Mouse (Mus musculus) kidney, embryonic 14.5 days (tissue): ENCODE results near the gene Ccdc187. TPM values are rescaled to one million over a fixed set of nuclear protein-coding genes. Genes with fewer than 3 reads are reported as not detected.

Experiments
- ATAC-seq: fragments of 200-750 bp; cut with Nextera tagmentation; 2 replicates; pipeline ENCODE4 v1.8.0; 2017; ENCODE audit warnings: moderate number of reproducible peaks, mild to moderate bottlenecking, moderate TSS enrichment, moderate library complexity; ENCODE audit not compliant: low FRiP score, low TSS enrichment
- H3K27ac ChIP-seq: fragments of 300-500 bp; sonication (generic); 2 replicates; pipeline ENCODE4 v1.5.1; 2014; ENCODE audit warnings: low read depth, mild to moderate bottlenecking, low read length, moderate library complexity, mixed read lengths
- H3K27me3 ChIP-seq: fragments of 300-500 bp; sonication (generic); 2 replicates; pipeline ENCODE4 v1.6.1; 2014; ENCODE audit warnings: mild to moderate bottlenecking, low read length; ENCODE audit not compliant: control insufficient read depth, insufficient read depth
- H3K36me3 ChIP-seq: fragments of 300-500 bp; sonication (generic); 2 replicates; pipeline ENCODE4 v1.6.1; 2014; ENCODE audit warnings: low read length, mixed read lengths; ENCODE audit not compliant: control insufficient read depth, insufficient read depth
- H3K4me1 ChIP-seq: fragments of 300-500 bp; sonication (generic); 2 replicates; pipeline ENCODE4 v1.6.1; 2014; ENCODE audit warnings: low read length, mixed read lengths; ENCODE audit not compliant: control insufficient read depth, insufficient read depth
- H3K4me2 ChIP-seq: fragments of 300-500 bp; sonication (generic); replicated peaks from 2 replicates; pipeline ENCODE4 v1.6.1; 2014; ENCODE audit warnings: low read depth, mild to moderate bottlenecking, low read length
- H3K4me3 ChIP-seq: fragments of 300-500 bp; sonication (generic); 2 replicates; pipeline ENCODE4 v1.5.1; 2014; ENCODE audit warnings: mild to moderate bottlenecking, low read length
- H3K9ac ChIP-seq: fragments of 300-500 bp; sonication (generic); 2 replicates; pipeline ENCODE4 v1.6.1; 2014; ENCODE audit warnings: low read depth, mild to moderate bottlenecking, low read length, moderate library complexity
- H3K9me3 ChIP-seq: fragments of 300-500 bp; sonication (generic); 2 replicates; pipeline ENCODE4 v1.6.1; 2016; ENCODE audit warnings: low read length; ENCODE audit not compliant: control insufficient read depth
- WGBS: fragments of 180-500 bp; shearing (Covaris S2); extraction: QIAGEN DNeasy Blood & Tissue Kit; methylation state at CpG from one replicate; pipeline ENCODE4 v1.1.7; 2014; 5-methylcytosine and 5-hydroxymethylcytosine counted together
- polyA plus RNA-seq: library from polyadenylated mRNA; unstranded; fragments of >200 nt; fragmentation: Nextera tagmentation; extraction: Ambion mirVana; gene quantifications from 2 replicates; pipeline ENCODE4 v1.2.1, GENCODE M21; 2014

Ccdc187 gene
- polyA plus RNA-seq, 1 experiment from 2014 or later: not detected

DNA sequence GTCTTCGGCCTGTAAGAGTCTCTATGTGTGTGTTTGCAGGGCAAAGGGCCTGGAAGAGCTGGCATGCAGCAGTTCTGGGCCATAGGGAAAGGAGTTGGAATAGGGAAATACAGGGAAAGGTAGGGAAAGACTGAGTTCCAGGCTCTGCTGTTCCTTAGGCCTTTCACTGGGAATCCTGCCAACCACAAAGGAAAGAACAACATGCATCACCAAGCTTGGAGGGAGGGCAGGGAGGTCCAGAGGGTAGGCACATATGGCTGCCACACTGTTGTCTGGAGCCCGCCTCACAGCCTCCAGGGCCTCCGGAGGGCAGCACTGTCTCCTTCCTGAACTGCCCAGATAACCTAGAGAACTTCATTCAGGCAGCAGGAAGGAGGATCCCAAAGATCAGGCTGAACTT is 70.4 kb downstream of the Ccdc187 start:
- no peak for ATAC-seq
- Histone ChIP-seq H3K4me3 (no peak overlapping the region), H3K27me3 (no peaks in the 10 kb centered on the region), H3K36me3 (peaks cover 28% of the 10 kb centered on the region), H3K4me1 (no peaks in the 10 kb centered on the region), H3K9ac (no peak overlapping the region), H3K4me2 (no peak overlapping the region), H3K27ac (no peak overlapping the region), H3K9me3 (no peaks in the 10 kb centered on the region)
- 89% methylated on average over 3 of the region's 3 CpGs for WGBS

DNA sequence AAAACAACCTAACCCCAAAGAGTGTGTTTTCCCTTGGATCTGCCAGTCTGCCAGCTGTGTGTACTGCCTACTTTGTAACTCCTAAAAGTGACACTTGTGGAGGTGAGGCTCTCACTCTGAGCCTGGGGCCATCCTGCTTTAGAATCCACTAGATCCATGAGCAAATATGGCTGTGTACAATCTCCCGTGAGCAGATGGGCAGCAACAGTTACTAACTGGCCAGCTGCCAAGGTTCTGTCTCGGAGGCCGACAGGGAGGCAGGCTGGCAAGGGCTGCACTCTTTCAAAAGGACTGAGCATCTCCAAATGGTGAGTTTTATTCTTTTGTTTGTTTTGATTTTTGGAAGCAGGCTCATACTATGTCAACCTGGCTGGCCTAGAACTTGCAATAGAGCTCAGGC is 79.8 kb downstream of the Ccdc187 start:
- H3K27ac ChIP-seq: no peak overlapping the region
- ATAC-seq: no peak
- no peak overlapping the region for H3K9ac ChIP-seq
- H3K27me3 ChIP-seq: no peaks in the 10 kb centered on the region
- no peak overlapping the region for H3K4me3 ChIP-seq
- H3K4me2 ChIP-seq: no peak overlapping the region
- 55% methylated on average over 3 of the region's 3 CpGs for WGBS
- no peaks in the 10 kb centered on the region for H3K9me3 ChIP-seq
- H3K36me3 ChIP-seq: peaks cover 46% of the 10 kb centered on the region
- H3K4me1 ChIP-seq: no peaks in the 10 kb centered on the region

DNA sequence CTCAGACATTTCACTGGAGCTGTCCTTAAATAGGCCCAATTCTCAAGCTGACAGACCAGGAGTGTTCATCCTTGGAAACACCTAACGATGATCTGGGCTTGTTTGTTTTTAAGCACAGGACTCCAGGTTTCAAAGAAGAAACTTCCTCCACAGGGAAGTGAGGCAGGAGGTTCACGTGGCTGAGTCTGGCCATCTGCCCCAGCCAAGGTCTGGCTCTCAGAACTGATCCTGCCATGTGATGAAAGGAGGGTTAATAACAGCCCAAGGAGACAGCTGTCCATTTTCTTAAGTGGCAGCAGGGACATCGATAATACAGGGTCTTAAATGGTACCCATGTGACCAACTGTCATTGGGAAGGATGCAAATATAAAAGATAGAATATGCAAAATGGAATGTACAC is 84.8 kb downstream of the Ccdc187 start:
- H3K9ac ChIP-seq: no peak overlapping the region
- WGBS: 78% methylated on average over 3 of the region's 3 CpGs
- H3K36me3 ChIP-seq: peaks cover 27% of the 10 kb centered on the region

DNA sequence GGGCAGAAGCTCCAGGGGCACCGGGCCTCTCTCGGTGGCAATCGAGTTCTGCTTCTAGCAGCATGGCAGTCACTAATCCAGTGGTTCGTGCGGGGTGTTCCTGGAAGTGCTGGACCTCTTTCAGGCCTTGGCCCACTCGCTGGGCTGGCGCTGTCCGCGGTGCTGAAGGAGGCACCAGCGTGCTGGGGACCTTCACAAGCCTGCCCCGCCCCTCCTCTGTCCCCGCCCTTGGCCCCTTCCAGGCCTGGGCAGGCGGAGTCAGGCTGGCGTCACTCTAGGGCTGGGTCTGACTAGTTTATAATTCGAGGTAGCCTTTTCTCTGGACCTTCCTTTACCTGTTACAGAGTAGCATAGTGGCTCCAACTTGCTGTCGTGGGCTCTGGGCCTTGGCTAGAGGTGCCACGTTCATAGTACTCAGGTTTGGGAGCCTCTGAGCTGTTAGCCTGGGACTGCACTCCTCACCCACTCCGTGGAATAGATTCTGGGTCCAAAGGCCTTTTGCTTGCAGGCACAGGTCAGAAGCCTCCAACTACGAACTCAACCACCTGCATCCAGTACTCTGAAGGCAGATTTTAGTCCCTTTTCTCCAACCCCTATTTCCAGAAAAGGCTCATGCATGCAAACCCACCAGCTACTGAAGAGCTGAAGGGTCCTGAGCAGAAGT is 86.1 kb downstream of the Ccdc187 start, which contains the start of gene Lhx3:
Gene Lhx3, minus strand, starts transcription at position 164 of the 664 bp plus-strand sequence.
- Histone ChIP-seq H3K4me3 (no peak within 1 kb of the TSS), H3K36me3 (peaks cover 19% of the 10 kb centered on the region), H3K4me1 (no peaks in the 10 kb centered on the region; the same call in 1 of the 2 replicates), H3K4me2 (no peak within 1 kb of the TSS), H3K9me3 (no peaks in the 10 kb centered on the region), H3K27ac (no peak within 1 kb of the TSS), H3K9ac (no peak within 1 kb of the TSS), H3K27me3 (peaks cover 48% of the 10 kb centered on the region)
- ATAC-seq: peak; percentile 94
- WGBS: 5% methylated on average over 19 of the region's 19 CpGs

More for the DNA sequence above, 84.8 kb downstream of the Ccdc187 start:
- Histone ChIP-seq H3K4me1 (no peaks in the 10 kb centered on the region; the same call in 1 of the 2 replicates), H3K27me3 (peaks cover 35% of the 10 kb centered on the region), H3K9me3 (no peaks in the 10 kb centered on the region), H3K27ac (no peak overlapping the region), H3K4me2 (no peak overlapping the region), H3K4me3 (no peak overlapping the region)
- no peak for ATAC-seq

DNA sequence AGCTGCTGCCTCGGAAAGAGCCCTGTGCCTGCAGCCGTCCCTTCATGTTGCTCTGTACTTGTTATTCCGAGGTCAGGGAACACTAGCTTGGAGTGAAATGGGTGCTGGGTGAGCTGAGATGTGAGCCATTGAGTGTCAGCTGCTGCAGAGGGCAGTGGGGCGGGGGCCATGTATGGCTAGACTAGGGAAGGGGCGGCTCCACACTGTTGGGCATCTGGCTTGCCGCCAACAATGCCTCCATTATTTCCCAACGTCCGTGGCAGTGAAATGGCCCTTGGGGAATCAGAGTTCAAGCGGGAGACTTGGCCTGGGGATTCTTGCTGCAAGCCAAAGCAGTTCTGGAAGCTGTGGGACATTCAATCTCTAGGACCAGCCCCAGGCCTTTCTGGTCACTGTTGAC is 86.8 kb downstream of the Ccdc187 start:
- no peak for ATAC-seq
- Histone ChIP-seq H3K9me3 (no peaks in the 10 kb centered on the region), H3K27me3 (peaks cover 55% of the 10 kb centered on the region), H3K9ac (no peak overlapping the region), H3K4me1 (peaks cover 2% of the 10 kb centered on the region), H3K27ac (no peak overlapping the region), H3K36me3 (peaks cover 17% of the 10 kb centered on the region), H3K4me2 (no peak overlapping the region), H3K4me3 (no peak overlapping the region)
- WGBS: 11% methylated on average over 9 of the region's 9 CpGs

DNA sequence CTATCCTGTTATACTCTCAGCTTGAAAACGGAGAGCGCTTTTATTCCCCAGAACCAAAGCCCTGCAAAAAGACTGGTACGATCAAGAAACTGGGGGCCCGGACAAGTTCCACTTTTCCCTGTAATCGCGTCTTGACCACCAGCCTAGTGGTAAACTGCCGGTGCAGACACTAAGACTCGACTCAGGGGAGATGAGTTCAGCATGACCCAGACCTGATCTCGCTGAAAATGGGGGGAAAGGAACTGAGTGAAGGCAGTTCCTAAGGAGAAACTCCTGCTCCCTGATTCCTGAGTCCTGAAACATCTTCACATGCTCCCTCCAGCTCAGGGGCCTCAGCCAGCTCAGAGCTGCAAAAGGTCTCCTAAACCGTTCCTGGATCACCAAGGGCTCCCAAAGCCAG is 88.6 kb downstream of the Ccdc187 start:
- no peaks in the 10 kb centered on the region for H3K9me3 ChIP-seq
- peaks cover 7% of the 10 kb centered on the region for H3K4me1 ChIP-seq
- no peak overlapping the region for H3K27ac ChIP-seq
- 8% methylated on average over 10 of the region's 10 CpGs for WGBS
- peaks cover 3% of the 10 kb centered on the region for H3K36me3 ChIP-seq
- H3K4me2 ChIP-seq: no peak overlapping the region
- no peak overlapping the region for H3K4me3 ChIP-seq
- no peak overlapping the region for H3K9ac ChIP-seq
- no peak for ATAC-seq
- H3K27me3 ChIP-seq: peaks cover 73% of the 10 kb centered on the region

DNA sequence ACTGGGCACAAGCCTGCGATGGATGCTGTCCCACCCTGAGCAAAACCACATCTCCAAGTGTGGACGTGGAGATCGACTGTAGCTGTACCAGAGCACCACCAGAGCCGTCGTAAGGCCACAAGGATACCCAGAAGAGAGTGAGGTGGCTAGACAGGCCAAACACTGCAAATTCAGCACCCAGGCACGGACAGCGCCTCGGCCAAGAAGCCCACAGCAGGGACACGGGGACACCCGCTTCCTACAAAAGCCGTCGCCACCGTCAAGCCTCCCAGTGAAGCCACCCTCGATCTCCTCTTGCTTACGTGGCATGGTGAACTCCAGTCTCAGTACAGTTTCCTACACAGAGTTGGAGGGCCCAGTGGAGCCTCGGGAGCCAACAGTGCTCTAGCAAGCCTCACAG is 89.2 kb downstream of the Ccdc187 start:
- no peak overlapping the region for H3K9ac ChIP-seq
- ATAC-seq: no peak
- no peak overlapping the region for H3K27ac ChIP-seq
- H3K27me3 ChIP-seq: peaks cover 79% of the 10 kb centered on the region
- no peaks in the 10 kb centered on the region for H3K9me3 ChIP-seq
- no peak overlapping the region for H3K4me3 ChIP-seq
- no peaks in the 10 kb centered on the region for H3K36me3 ChIP-seq
- peaks cover 7% of the 10 kb centered on the region for H3K4me1 ChIP-seq
- H3K4me2 ChIP-seq: no peak overlapping the region
- 4% methylated on average over 16 of the region's 16 CpGs for WGBS

DNA sequence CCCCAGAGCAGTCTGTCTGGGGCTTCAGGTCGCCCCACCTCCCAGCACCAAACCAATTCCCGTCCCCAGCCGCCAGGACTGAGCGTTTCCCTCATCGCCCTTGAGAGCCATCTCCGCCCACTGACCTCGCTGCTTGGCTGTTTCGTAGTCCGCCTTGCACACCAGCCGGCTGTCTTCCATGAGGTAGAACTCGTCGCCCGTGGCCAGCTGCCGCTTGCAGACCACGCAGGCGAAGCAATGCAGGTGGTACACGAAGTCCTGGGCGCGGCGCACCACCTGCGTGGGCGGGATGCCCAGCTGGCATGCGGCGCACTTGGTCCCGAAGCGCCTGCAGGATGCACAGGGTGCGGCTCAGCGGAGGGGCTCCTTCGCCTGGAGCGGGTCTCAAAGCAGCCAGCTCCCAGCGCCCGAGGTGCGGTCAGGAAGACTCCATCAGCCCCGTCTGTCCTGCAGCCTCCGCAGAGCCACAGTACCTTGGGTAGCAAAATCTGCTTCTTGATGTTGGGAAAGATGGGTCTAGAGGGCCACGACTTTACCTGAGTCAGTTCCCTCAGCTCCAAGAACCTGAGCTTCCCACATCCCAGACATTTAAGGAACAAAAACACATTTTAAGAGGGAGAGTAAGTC is 91.4 kb downstream of the Ccdc187 start:
- Histone ChIP-seq H3K36me3 (no peaks in the 10 kb centered on the region), H3K4me3 (no peak overlapping the region), H3K9ac (no peak overlapping the region), H3K27ac (no peak overlapping the region), H3K9me3 (no peaks in the 10 kb centered on the region), H3K4me2 (no peak overlapping the region), H3K27me3 (peaks cover 100% of the 10 kb centered on the region), H3K4me1 (peaks cover 24% of the 10 kb centered on the region)
- no peak for ATAC-seq
- WGBS: under 1% methylated on average over 36 of the region's 36 CpGs
